Mouse (Mus musculus) liver, embryonic 14.5 days (tissue): Measurements from ENCODE around the gene Rps6kc1. TPM values are rescaled to one million over a fixed set of nuclear protein-coding genes. Genes with fewer than 3 reads are reported as not detected.

Experiments
- ATAC-seq: fragments of 200-750 bp; cut with Nextera tagmentation; 2 replicates; pipeline ENCODE4 v1.8.0; 2017; ENCODE audit warnings: moderate number of reproducible peaks, mild to moderate bottlenecking, moderate library complexity; ENCODE audit not compliant: insufficient read depth
- DNase-seq, 3 experiments: peaks; one replicate each; pipeline ENCODE4 v3.0.0-alpha.2; 2012 to 2013; ENCODE audit warnings: low read depth in 3 of 3, low spot score in 3 of 3
- H3K27ac ChIP-seq: fragments of 300-500 bp; sonication (generic); 2 replicates; pipeline ENCODE4 v1.5.1; 2014; ENCODE audit warnings: moderate library complexity, mild to moderate bottlenecking, control low read depth, inconsistent platforms
- H3K27me3 ChIP-seq: fragments of 300-500 bp; sonication (generic); 2 replicates; pipeline ENCODE4 v1.6.1; 2014; ENCODE audit warnings: mild to moderate bottlenecking, low read length, moderate library complexity; ENCODE audit not compliant: control insufficient read depth, insufficient read depth
- H3K36me3 ChIP-seq: fragments of 300-500 bp; sonication (generic); replicated peaks from 2 replicates; pipeline ENCODE4 v1.6.1; 2014; ENCODE audit warnings: low read depth; ENCODE audit not compliant: control insufficient read depth, insufficient read depth
- H3K4me1 ChIP-seq, 2 experiments: fragments of 200-500 bp in 1 of 2; fragments of 300-500 bp in 1 of 2; sonication (generic) in 1 of 2; replicated peaks; 2 replicates each; pipeline ENCODE4 v1.6.1; 2012 to 2014; ENCODE audit warnings: antibody characterized with exemption in 1 of 2, inconsistent platforms in 1 of 2, low read length in 1 of 2; ENCODE audit not compliant: control insufficient read depth in 2 of 2, insufficient read depth in 2 of 2
- H3K4me2 ChIP-seq: fragments of 300-500 bp; sonication (generic); 2 replicates; pipeline ENCODE4 v1.6.1; 2014; ENCODE audit warnings: low read depth, mild to moderate bottlenecking, control low read depth, moderate library complexity
- H3K4me3 ChIP-seq, 2 experiments: fragments of 200-500 bp in 1 of 2; fragments of 300-500 bp in 1 of 2; sonication (generic) in 1 of 2; 2 replicates each; pipeline ENCODE4 v1.5.1; 2012 to 2014; ENCODE audit warnings: low read depth in 2 of 2, low read length in 2 of 2, mild to moderate bottlenecking in 2 of 2, control low read depth in 1 of 2, inconsistent platforms in 1 of 2, moderate library complexity in 1 of 2; ENCODE audit not compliant: insufficient read depth in 1 of 2
- H3K9ac ChIP-seq: fragments of 300-500 bp; sonication (generic); replicated peaks from 2 replicates; pipeline ENCODE4 v1.6.1; 2014; ENCODE audit warnings: mild to moderate bottlenecking, control low read depth, moderate library complexity
- H3K9me3 ChIP-seq: fragments of 300-500 bp; sonication (generic); 2 replicates; pipeline ENCODE4 v1.6.1; 2016; ENCODE audit warnings: low read length, mixed read lengths; ENCODE audit not compliant: control insufficient read depth
- CTCF ChIP-seq: IDR thresholded peaks from 2 replicates; pipeline ENCODE4 v1.5.1; 2016; ENCODE audit warnings: antibody characterized with exemption, low read depth, control low read depth
- EP300 ChIP-seq: IDR thresholded peaks from 2 replicates; pipeline ENCODE4 v1.6.1; 2016; ENCODE audit warnings: antibody characterized with exemption, low read depth
- WGBS: fragments of 180-500 bp; shearing (Covaris S2); extraction: QIAGEN DNeasy Blood & Tissue Kit; methylation state at CpG from one replicate; pipeline ENCODE4 v1.1.7; 2014; ENCODE audit not compliant: insufficient replicate concordance; 5-methylcytosine and 5-hydroxymethylcytosine counted together
- polyA plus RNA-seq, 2 experiments: library from polyadenylated mRNA; depleted of rRNA in 1 of 2; stranded (reverse) in 1 of 2; unstranded in 1 of 2; fragments of >200 nt; fragmentation: Nextera tagmentation in 1 of 2; extraction: Ambion mirVana in 1 of 2; gene quantifications; 2 replicates each; pipeline versions ENCODE4 v1.2.1 to v1.2.3; 2012 to 2014

Gene Rps6kc1
- polyA plus RNA-seq, 2 experiments = 1.9 to 3.5 TPM

- TF ChIP-seq CTCF (no peak), EP300 (no peak)
- no peaks in the 10 kb centered on the region for H3K4me1 ChIP-seq
- no peaks in the 10 kb centered on the region for H3K9me3 ChIP-seq
- DNase-seq (no peak), ATAC-seq (no peak)
- H3K36me3 ChIP-seq = no peaks in the 10 kb centered on the region
- 81% methylated on average over 11 of the region's 11 CpGs for WGBS
- H3K4me3 ChIP-seq = no peak overlapping the region
- no peaks in the 10 kb centered on the region for H3K27me3 ChIP-seq
- H3K9ac ChIP-seq = no peak overlapping the region
- no peak overlapping the region for H3K27ac ChIP-seq
- no peak overlapping the region for H3K4me2 ChIP-seq
Observed at GRCm38 (mm10) chr1:190667821-190668220, 243.7 kb downstream of the Rps6kc1 start.

DNA sequence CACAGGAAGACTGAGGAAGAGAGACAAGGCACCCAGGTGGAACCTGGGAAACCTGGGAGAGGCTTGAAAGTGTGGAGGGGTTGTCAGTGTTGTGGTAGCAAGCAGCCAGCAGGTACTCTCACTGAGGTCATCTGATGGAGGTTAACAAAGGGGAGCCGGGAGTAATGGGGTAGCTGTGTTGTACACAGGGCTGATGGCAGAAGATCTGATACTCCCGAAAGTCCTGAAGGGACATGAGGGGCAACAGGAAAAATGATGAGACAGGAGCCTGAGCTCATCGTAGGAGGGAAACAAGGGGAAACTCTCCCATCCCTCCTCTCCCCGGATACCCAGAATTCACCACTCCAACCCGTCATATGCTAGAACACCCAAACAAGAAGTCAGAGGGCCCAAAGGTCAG, 244.2 kb downstream of the Rps6kc1 start:
- H3K27me3 ChIP-seq = no peaks in the 10 kb centered on the region
- 64% methylated on average over 5 of the region's 5 CpGs for WGBS
- no peaks in the 10 kb centered on the region for H3K4me1 ChIP-seq
- ATAC-seq (no peak), DNase-seq (no peak)
- no peaks in the 10 kb centered on the region for H3K36me3 ChIP-seq
- TF ChIP-seq EP300 = no peak
- H3K4me3 ChIP-seq = no peak overlapping the region
- no peaks in the 10 kb centered on the region for H3K9me3 ChIP-seq
- no peak overlapping the region for H3K9ac ChIP-seq
- no peak overlapping the region for H3K27ac ChIP-seq
- H3K4me2 ChIP-seq = no peak overlapping the region

DNA sequence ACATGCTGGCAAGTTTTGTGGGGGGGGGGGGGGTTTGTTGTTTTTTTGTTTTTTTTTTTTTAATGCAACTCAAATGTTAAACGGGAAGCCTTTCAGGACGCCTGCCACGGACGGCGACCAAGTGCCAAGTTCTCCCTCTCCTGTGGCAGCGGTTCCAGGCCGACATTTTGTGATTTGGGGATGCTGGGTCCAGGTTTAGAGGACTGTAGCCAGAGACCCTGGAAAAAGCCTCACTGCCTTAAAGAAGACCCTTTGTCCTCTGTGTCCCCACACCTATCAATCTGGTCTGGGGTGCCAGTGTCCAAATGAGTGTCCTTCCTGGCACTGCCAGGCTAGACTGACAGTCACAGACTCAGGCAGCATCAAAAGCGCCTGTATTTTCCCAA, 246.1 kb downstream of the Rps6kc1 start:
- DNase-seq = no peak
- Histone ChIP-seq H3K9ac (no peak overlapping the region), H3K36me3 (no peaks in the 10 kb centered on the region), H3K4me2 (no peak overlapping the region), H3K9me3 (no peaks in the 10 kb centered on the region), H3K27me3 (no peaks in the 10 kb centered on the region), H3K4me3 (no peak overlapping the region), H3K27ac (no peak overlapping the region), H3K4me1 (no peaks in the 10 kb centered on the region)
- ATAC-seq = no peak
- 77% methylated on average over 8 of the region's 8 CpGs for WGBS
- TF ChIP-seq EP300 = no peak
- TF ChIP-seq CTCF = no peak

DNA sequence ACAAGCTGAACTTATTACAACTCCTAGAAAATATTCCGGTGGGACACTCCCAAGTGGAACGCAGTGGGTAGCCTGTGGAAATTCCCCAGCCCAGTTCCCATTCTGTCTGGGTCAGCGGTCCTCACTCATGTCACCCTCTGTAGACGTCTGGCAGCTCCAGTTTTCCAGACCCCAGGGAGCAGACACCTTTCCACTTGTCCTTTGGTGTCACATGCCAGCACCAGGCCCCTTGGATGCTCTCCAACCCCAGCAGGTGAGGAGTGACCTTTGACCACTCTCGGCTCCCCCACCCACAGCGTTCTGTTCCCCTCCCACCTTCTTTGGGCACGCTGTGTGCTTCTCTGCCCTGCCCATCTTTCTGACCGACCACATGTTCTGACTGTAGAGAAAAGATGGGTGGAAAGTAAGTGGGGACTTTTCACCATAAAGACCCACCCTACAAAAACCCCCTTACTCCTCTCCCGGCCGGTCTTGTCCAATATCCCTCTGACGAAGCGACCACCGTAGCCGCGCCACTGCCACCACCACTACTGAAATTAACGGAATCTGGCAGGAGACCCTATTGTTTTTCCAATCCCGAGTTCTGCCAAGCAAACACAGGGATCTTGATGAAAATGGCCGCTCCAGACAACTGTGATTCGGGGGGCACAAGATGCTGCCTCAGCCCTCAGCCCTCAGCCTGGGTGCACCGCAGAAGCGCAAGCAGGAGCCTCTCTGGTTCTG, 246.6 kb downstream of the Rps6kc1 start:
- Histone ChIP-seq H3K9me3 (no peaks in the 10 kb centered on the region), H3K4me3 (no peak overlapping the region), H3K27ac (no peak overlapping the region), H3K9ac (no peak overlapping the region), H3K27me3 (no peaks in the 10 kb centered on the region), H3K4me1 (no peaks in the 10 kb centered on the region), H3K36me3 (no peaks in the 10 kb centered on the region), H3K4me2 (no peak overlapping the region)
- ATAC-seq (no peak), DNase-seq (no peak)
- no peak for TF ChIP-seq CTCF
- no peak for TF ChIP-seq EP300
- WGBS = 76% methylated on average over 21 of the region's 21 CpGs

GRCm38 (mm10) chr1:190663996-190664395, 247.6 kb downstream of the Rps6kc1 start:
- H3K9me3 ChIP-seq = no peaks in the 10 kb centered on the region
- no peak overlapping the region for H3K9ac ChIP-seq
- H3K27me3 ChIP-seq = no peaks in the 10 kb centered on the region
- no peak overlapping the region for H3K4me2 ChIP-seq
- H3K4me1 ChIP-seq = no peaks in the 10 kb centered on the region
- H3K4me3 ChIP-seq = no peak overlapping the region
- no peak overlapping the region for H3K27ac ChIP-seq
- 68% methylated on average over 4 of the region's 4 CpGs for WGBS
- ATAC-seq (no peak), DNase-seq (no peak)
- H3K36me3 ChIP-seq = no peaks in the 10 kb centered on the region
- TF ChIP-seq EP300 (no peak), CTCF (no peak)
